ENCODE assay signal across 13 mouse cellular contexts in the genomic region with DNA sequence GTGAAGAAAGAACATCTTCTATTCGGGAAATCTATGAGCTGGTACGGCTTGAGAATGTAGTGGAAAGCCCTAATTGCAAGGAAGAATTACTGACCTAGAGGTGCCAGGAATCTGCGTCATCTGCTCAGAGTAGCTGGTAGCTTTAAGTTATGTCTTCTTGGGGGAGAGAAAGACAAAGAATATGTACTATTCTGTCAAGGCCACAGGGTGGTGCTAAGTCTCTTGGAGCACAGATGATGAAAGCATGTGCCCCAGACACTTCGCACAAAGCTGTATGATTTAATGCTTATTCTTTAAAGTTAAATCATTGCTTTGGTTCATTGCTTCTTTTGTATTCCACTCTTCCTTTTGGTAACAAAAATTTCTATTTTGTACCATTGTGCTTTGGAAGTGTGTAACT. TPM values are rescaled to one million over a fixed set of nuclear protein-coding genes. Genes with fewer than 3 reads are reported as not detected.
A peak's percentile ranks its signal among the peaks of the same experiment; 100 is the strongest.
DNase-seq lines count a peak whose midpoint lies in the region; ATAC-seq and TF ChIP-seq lines count a peak whose summit lies in the region.
"Had no signal": no experiment of that assay in that cellular context is flagged by ENCODE, and none has a peak within 500 bp of the region (broad histone marks: within the 10 kb centered on the region; RNA-seq: fewer than 3 reads in every experiment).

No protein-coding gene starts in this region.

- WGBS in kidney, embryonic 14.5 days: 49% methylated on average over 4 of the region's 4 CpGs
- WGBS in neural tube, embryonic 15.5 days: 37% methylated on average over 4 of the region's 4 CpGs

- H3K4me1 ChIP-seq in kidney, embryonic 14.5 days (ENCODE audit: control insufficient read depth, insufficient read depth, low read length): no peaks in the 10 kb centered on the region
- H3K4me1 ChIP-seq in neural tube, embryonic 15.5 days: no peaks in the 10 kb centered on the region
- H3K4me1 ChIP-seq: heart, embryonic 13.5 days had no signal

- H3K36me3 ChIP-seq in kidney, embryonic 14.5 days (ENCODE audit: control insufficient read depth, insufficient read depth, low read length): no peaks in the 10 kb centered on the region
- no peaks in the 10 kb centered on the region for H3K36me3 ChIP-seq in neural tube, embryonic 15.5 days
- H3K36me3 ChIP-seq: heart, embryonic 13.5 days had no signal

- no peak overlapping the region for H3K4me3 ChIP-seq in kidney, embryonic 14.5 days (ENCODE audit: low read length)
- H3K4me3 ChIP-seq in neural tube, embryonic 15.5 days (replicated peaks): no peak overlapping the region
- H3K4me3 ChIP-seq: heart, embryonic 13.5 days had no signal

- TF ChIP-seq POLR2A in brain, embryonic 14.5 days (IDR thresholded peaks at IDR 0.05; ENCODE audit: borderline replicate concordance, extremely low read depth, insufficient read depth, insufficient read length, poor library complexity, severe bottlenecking): no peak

- DNase-seq in kidney, postnatal 14 days: no peak
- peak; percentile 12 for DNase-seq in thymus, postnatal 14 days
- no peak for DNase-seq in thymus, postnatal 10 days (ENCODE audit: low spot score in 2 of 2)
- DNase-seq in brain, embryonic 14.5 days (ENCODE audit: low read depth): peak; percentile 12
- DNase-seq in urinary bladder, postnatal 10 days (ENCODE audit: low spot score): no peak
- no peak for DNase-seq in testis, postnatal 14 days (ENCODE audit: low spot score)
- DNase-seq: gastrocnemius, postnatal 10 days; lung, adult 18-20 months had no signal

- peak; percentile 80; the same call in 1 of the 2 replicates for ATAC-seq in kidney, embryonic 14.5 days (ENCODE audit: low FRiP score, low TSS enrichment)
- 0 out of 2 replicates have a peak, but pooled peaks have one; percentile 61 for ATAC-seq in neural tube, embryonic 15.5 days (ENCODE audit: low FRiP score)

- H3K9me3 ChIP-seq in kidney, embryonic 14.5 days (ENCODE audit: control insufficient read depth, low read length): no peaks in the 10 kb centered on the region
- no peaks in the 10 kb centered on the region for H3K9me3 ChIP-seq in neural tube, embryonic 15.5 days (replicated peaks)
- H3K9me3 ChIP-seq: heart, embryonic 13.5 days had no signal

- H3K27ac ChIP-seq in kidney, embryonic 14.5 days (ENCODE audit: low read depth, low read length): no peak overlapping the region
- H3K27ac ChIP-seq in neural tube, embryonic 15.5 days (replicated peaks): no peak overlapping the region
- H3K27ac ChIP-seq: heart, embryonic 13.5 days had no signal

- TF ChIP-seq CTCF in brain, embryonic 14.5 days (IDR thresholded peaks at IDR 0.05; ENCODE audit: borderline replicate concordance, extremely low read depth, insufficient read depth, insufficient read length): no peak

- no peak overlapping the region for H3K4me2 ChIP-seq in kidney, embryonic 14.5 days (replicated peaks; ENCODE audit: low read depth, low read length)
- H3K4me2 ChIP-seq in neural tube, embryonic 15.5 days: no peak overlapping the region
- H3K4me2 ChIP-seq: heart, embryonic 13.5 days had no signal

- no peak overlapping the region for H3K9ac ChIP-seq in kidney, embryonic 14.5 days (ENCODE audit: low read depth, low read length)
- H3K9ac ChIP-seq in neural tube, embryonic 15.5 days (replicated peaks): no peak overlapping the region
- H3K9ac ChIP-seq: heart, embryonic 13.5 days had no signal

- H3K27me3 ChIP-seq in kidney, embryonic 14.5 days (ENCODE audit: control insufficient read depth, insufficient read depth, low read length): no peaks in the 10 kb centered on the region
- no peaks in the 10 kb centered on the region for H3K27me3 ChIP-seq in neural tube, embryonic 15.5 days (replicated peaks)
- H3K27me3 ChIP-seq: heart, embryonic 13.5 days had no signal

RNA-seq across cellular contexts. Expression of a gene that starts 15.8 kb away (rescaled TPM):
- not detected in 2 replicates for polyA plus RNA-seq in kidney, embryonic 14.5 days (2014; fragmentation: Nextera tagmentation; extraction: Ambion mirVana)
- polyA plus RNA-seq in brain, embryonic 14.5 days (2012; rRNA removed): not detected in 2 replicates
- polyA plus RNA-seq in neural tube, embryonic 15.5 days (2015; fragmentation: Nextera tagmentation; extraction: Ambion mirVana): not detected in 2 replicates
- polyA plus RNA-seq: forebrain, embryonic 11.5 days; limb, embryonic 11.5 days had no signal

RNA-seq across cellular contexts. Expression of a gene that starts 20.2 kb away (rescaled TPM):
- polyA plus RNA-seq in kidney, embryonic 14.5 days (2014; fragmentation: Nextera tagmentation; extraction: Ambion mirVana): not detected in 2 replicates
- polyA plus RNA-seq in brain, embryonic 14.5 days (2012; rRNA removed): 0.03 TPM in 1 of 2 replicates, not detected in the other
- not detected in 2 replicates for polyA plus RNA-seq in neural tube, embryonic 15.5 days (2015; fragmentation: Nextera tagmentation; extraction: Ambion mirVana)
- polyA plus RNA-seq: forebrain, embryonic 11.5 days; heart, embryonic 13.5 days; limb, embryonic 11.5 days had no signal

RNA-seq across cellular contexts. Expression of a gene that starts 50.5 kb away (rescaled TPM):
- not detected in 2 replicates for polyA plus RNA-seq in kidney, embryonic 14.5 days (2014; fragmentation: Nextera tagmentation; extraction: Ambion mirVana)
- not detected in 2 replicates for polyA plus RNA-seq in brain, embryonic 14.5 days (2012; rRNA removed)
- polyA plus RNA-seq in neural tube, embryonic 15.5 days (2015; fragmentation: Nextera tagmentation; extraction: Ambion mirVana): not detected in 2 replicates
- polyA plus RNA-seq: forebrain, embryonic 11.5 days; limb, embryonic 11.5 days had no signal

Comparison
In these comparisons a context has a peak if more than half of its experiments do, and no peak if none do; other contexts are left out.
1. DNase-seq: peak in thymus, postnatal 14 days (single experiment) and brain, embryonic 14.5 days (single experiment); none in kidney, postnatal 14 days (single experiment), thymus, postnatal 10 days (0 of 2), urinary bladder, postnatal 10 days (single experiment) and testis, postnatal 14 days (single experiment).